Mouse (Mus musculus): ENCODE results near the gene Bhlhe40. TPM values are rescaled to one million over a fixed set of nuclear protein-coding genes. Genes with fewer than 3 reads are reported as not detected.

The Bhlhe40 gene
- polyA plus RNA-seq, 1 experiment from 2014 or later, result 4.4 TPM

DNA sequence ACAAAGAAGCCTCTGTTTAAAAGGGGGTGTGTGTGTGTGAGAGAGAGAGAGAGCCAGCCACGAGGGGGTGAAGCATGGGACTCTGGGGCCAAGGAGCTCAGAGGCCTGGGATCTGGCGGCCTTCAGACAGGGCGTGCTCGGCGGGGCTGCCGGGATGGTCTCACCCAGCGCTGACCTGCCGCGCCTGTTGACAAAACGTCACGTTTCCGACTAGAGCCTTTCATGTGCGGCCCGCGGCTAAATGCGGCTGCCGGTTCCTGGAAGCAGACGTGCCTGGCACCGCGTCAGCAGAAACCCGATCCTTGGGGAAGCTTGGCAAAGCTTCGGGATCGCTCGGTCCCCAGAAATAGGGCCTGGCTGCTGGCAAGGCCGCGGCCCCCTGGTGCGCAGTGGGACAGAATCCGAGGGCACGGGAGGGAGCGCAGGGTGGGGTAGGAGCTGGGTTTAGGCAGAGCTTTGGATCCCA lies 7.9 kb downstream of the Bhlhe40 start:
- WGBS, result under 1% methylated on average over 30 of the region's 30 CpGs
- Histone ChIP-seq H3K27me3 (ENCODE audit: control insufficient read depth, insufficient read depth, low read length) (no peaks in the 10 kb centered on the region), H3K4me1 (ENCODE audit: control insufficient read depth, insufficient read depth, low read length) (peaks cover 12% of the 10 kb centered on the region), H3K4me3 (ENCODE audit: low read depth, low read length) (peak overlapping the region; percentile 14), H3K36me3 (ENCODE audit: control insufficient read depth, insufficient read depth, low read length) (no peaks in the 10 kb centered on the region), H3K9me3 (ENCODE audit: control insufficient read depth, low read length) (no peaks in the 10 kb centered on the region), H3K27ac (ENCODE audit: low read depth, low read length) (peak overlapping the region; percentile 69), H3K9ac (replicated peaks; ENCODE audit: low read depth, low read length) (peak overlapping the region; percentile 68), H3K4me2 (ENCODE audit: low read depth, low read length) (peak overlapping the region; percentile 48)
- ATAC-seq (ENCODE audit: low read depth), result peak; percentile 87

DNA sequence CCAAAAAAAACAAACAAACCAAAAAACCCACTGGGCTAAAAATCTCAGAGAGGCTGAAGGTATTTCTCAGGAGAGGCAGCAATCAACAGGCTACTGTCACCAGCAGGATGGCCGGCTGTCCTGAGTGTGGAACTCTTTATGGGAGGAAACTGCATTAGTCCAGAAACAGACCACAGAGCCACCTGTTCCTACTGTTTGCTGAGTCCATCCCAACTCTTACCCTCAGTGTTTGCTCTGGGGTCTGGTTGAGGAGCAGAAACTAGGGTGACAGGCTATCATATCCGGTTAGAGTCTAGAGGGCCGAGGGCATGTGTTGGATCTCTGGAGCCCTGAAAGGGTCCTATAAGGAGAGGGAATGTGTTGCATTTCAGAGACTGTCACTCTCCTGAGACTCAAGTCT lies 9.8 kb downstream of the Bhlhe40 start:
- Histone ChIP-seq H3K27me3 (ENCODE audit: control insufficient read depth, insufficient read depth, low read length) (no peaks in the 10 kb centered on the region), H3K4me3 (ENCODE audit: low read depth, low read length) (no peak overlapping the region), H3K4me1 (ENCODE audit: control insufficient read depth, insufficient read depth, low read length) (peaks cover 12% of the 10 kb centered on the region), H3K9me3 (ENCODE audit: control insufficient read depth, low read length) (no peaks in the 10 kb centered on the region), H3K4me2 (ENCODE audit: low read depth, low read length) (no peak overlapping the region), H3K27ac (ENCODE audit: low read depth, low read length) (no peak overlapping the region), H3K36me3 (ENCODE audit: control insufficient read depth, insufficient read depth, low read length) (no peaks in the 10 kb centered on the region), H3K9ac (replicated peaks; ENCODE audit: low read depth, low read length) (no peak overlapping the region)
- ATAC-seq (ENCODE audit: low read depth), result no peak
- WGBS, result 83% methylated on average over 3 of the region's 3 CpGs

DNA sequence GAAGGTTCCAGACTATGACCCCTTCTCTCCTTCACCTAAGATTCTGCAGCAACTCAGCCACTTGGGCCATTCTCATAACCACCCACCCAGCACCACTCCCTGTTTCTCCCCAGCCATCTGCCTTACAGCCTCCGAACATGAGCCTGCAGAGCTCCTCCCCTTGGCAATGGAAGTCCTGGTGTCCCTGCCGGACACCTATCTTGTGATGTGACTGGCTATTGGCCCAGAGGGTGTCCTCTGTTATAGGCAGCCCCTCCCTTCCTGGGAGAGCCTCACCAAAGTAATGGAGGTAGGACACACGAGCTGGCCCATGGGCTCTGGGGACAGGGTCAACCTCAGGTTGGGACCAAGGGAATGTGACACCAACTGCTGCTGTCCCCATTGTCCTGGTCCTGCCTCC lies 10.4 kb downstream of the Bhlhe40 start:
- H3K27me3 ChIP-seq (ENCODE audit: control insufficient read depth, insufficient read depth, low read length), result no peaks in the 10 kb centered on the region
- no peaks in the 10 kb centered on the region for H3K36me3 ChIP-seq (ENCODE audit: control insufficient read depth, insufficient read depth, low read length)
- H3K9ac ChIP-seq (replicated peaks; ENCODE audit: low read depth, low read length), result no peak overlapping the region
- no peak overlapping the region for H3K4me3 ChIP-seq (ENCODE audit: low read depth, low read length)
- H3K9me3 ChIP-seq (ENCODE audit: control insufficient read depth, low read length), result no peaks in the 10 kb centered on the region
- peaks cover 12% of the 10 kb centered on the region for H3K4me1 ChIP-seq (ENCODE audit: control insufficient read depth, insufficient read depth, low read length)
- 72% methylated on average over 3 of the region's 3 CpGs for WGBS
- H3K27ac ChIP-seq (ENCODE audit: low read depth, low read length), result no peak overlapping the region
- ATAC-seq (ENCODE audit: low read depth), result no peak
- no peak overlapping the region for H3K4me2 ChIP-seq (ENCODE audit: low read depth, low read length)

DNA sequence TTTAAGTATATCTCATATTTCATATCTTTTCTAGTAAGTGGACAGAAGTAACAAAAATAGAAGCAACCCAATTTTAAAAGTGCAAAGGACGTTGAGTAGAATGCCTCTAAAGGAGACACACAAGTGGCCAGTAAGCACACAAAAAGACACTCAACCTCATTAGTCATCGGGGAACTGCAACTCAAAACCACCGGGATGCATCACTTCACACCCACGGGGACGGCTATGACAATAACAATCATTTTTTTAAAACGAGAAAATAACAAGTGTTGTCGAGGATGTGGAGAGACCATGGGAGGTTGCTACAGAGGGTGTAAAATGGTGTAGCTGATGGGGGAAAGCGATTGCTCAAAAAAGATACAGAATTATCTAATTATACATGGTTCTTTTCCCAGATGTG lies 11.7 kb downstream of the Bhlhe40 start:
- no peaks in the 10 kb centered on the region for H3K27me3 ChIP-seq (ENCODE audit: control insufficient read depth, insufficient read depth, low read length)
- WGBS, result 79% methylated on average over 8 of the region's 8 CpGs
- H3K9me3 ChIP-seq (ENCODE audit: control insufficient read depth, low read length), result no peaks in the 10 kb centered on the region
- no peak for ATAC-seq (ENCODE audit: low read depth)
- H3K9ac ChIP-seq (replicated peaks; ENCODE audit: low read depth, low read length), result no peak overlapping the region
- H3K36me3 ChIP-seq (ENCODE audit: control insufficient read depth, insufficient read depth, low read length), result no peaks in the 10 kb centered on the region
- H3K4me2 ChIP-seq (ENCODE audit: low read depth, low read length), result no peak overlapping the region
- H3K27ac ChIP-seq (ENCODE audit: low read depth, low read length), result no peak overlapping the region
- H3K4me1 ChIP-seq (ENCODE audit: control insufficient read depth, insufficient read depth, low read length), result peaks cover 12% of the 10 kb centered on the region
- H3K4me3 ChIP-seq (ENCODE audit: low read depth, low read length), result no peak overlapping the region

DNA sequence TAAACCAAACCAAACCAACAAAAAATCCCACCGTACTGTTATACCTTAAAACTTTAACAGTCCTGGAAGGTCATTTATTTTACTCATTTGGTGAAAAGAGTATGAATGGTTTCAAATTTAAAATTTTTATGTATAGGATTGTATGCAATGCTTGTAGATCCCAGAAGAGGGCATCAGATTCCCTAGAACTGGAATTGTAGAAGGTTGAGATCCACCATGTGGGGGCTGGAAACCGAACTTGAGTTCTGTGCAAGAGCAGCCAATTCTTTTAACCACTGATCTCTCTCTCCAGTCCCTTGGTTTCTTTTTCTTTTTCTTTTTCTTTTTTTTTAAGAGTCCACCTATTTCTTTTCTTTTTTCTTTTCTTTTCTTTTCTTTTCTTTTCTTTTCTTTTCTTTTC lies 13.8 kb downstream of the Bhlhe40 start:
- Histone ChIP-seq H3K9ac (replicated peaks; ENCODE audit: low read depth, low read length) (no peak overlapping the region), H3K36me3 (ENCODE audit: control insufficient read depth, insufficient read depth, low read length) (no peaks in the 10 kb centered on the region), H3K4me3 (ENCODE audit: low read depth, low read length) (no peak overlapping the region), H3K27ac (ENCODE audit: low read depth, low read length) (no peak overlapping the region), H3K4me2 (ENCODE audit: low read depth, low read length) (no peak overlapping the region), H3K9me3 (ENCODE audit: control insufficient read depth, low read length) (no peaks in the 10 kb centered on the region), H3K27me3 (ENCODE audit: control insufficient read depth, insufficient read depth, low read length) (no peaks in the 10 kb centered on the region), H3K4me1 (ENCODE audit: control insufficient read depth, insufficient read depth, low read length) (no peaks in the 10 kb centered on the region)
- no peak for ATAC-seq (ENCODE audit: low read depth)
- 87% methylated on average over 2 of the region's 2 CpGs for WGBS

DNA sequence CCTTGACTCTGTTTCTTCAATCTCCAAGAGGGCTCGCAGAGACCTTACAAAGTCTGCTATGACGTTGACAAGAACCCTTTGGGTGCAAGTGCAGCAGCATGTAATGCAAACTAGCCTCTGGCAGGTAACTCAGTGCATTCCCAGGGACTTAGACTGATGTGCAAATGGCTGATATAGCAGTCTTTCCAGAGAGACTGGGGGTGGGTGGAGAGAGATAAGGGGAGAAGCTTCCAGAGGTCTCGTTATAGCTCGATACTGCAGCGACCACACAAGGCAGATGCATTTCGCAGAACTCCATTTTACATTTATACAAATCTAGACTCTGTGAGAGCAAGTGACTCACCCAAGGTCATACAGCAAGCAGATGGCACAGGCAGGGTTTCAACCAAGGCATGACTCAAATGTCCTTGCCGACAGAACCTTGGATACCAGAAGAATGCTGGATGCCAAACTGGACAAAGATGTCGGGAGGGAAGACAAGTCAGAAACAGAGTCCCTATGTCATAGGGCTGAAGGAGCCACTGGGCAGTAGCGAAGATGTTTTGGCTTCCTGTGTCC lies 16.4 kb downstream of the Bhlhe40 start:
- no peak for ATAC-seq (ENCODE audit: low read depth)
- Histone ChIP-seq H3K36me3 (ENCODE audit: control insufficient read depth, insufficient read depth, low read length) (no peaks in the 10 kb centered on the region), H3K27me3 (ENCODE audit: control insufficient read depth, insufficient read depth, low read length) (no peaks in the 10 kb centered on the region), H3K9ac (replicated peaks; ENCODE audit: low read depth, low read length) (no peak overlapping the region), H3K9me3 (ENCODE audit: control insufficient read depth, low read length) (no peaks in the 10 kb centered on the region), H3K4me1 (ENCODE audit: control insufficient read depth, insufficient read depth, low read length) (no peaks in the 10 kb centered on the region), H3K27ac (ENCODE audit: low read depth, low read length) (no peak overlapping the region), H3K4me2 (ENCODE audit: low read depth, low read length) (no peak overlapping the region), H3K4me3 (ENCODE audit: low read depth, low read length) (no peak overlapping the region)
- WGBS, result 92% methylated on average over 9 of the region's 9 CpGs

DNA sequence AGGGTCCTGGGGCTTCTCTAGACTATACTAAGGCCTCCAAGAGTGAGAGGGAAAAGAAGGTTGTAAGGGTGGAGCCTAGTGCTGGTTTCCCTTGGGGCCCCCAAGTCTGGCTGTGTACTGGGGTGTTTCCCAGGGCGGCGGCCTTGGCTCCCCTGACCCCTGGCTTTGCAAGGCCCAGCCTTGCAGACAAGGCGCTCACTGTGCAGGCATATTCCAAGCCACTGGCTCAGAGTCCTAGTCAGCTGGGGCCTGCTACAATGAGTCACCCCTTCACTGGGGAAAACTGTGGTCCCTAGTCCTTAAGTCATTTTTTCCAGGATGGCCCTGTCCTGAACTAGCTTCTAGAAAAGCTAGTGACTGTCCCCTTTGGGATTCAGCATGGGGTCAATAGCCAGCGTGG lies 17.3 kb downstream of the Bhlhe40 start:
- H3K9ac ChIP-seq (replicated peaks; ENCODE audit: low read depth, low read length), result no peak overlapping the region
- no peak for ATAC-seq (ENCODE audit: low read depth)
- H3K4me3 ChIP-seq (ENCODE audit: low read depth, low read length), result no peak overlapping the region
- 85% methylated on average over 4 of the region's 4 CpGs for WGBS
- H3K4me1 ChIP-seq (ENCODE audit: control insufficient read depth, insufficient read depth, low read length), result no peaks in the 10 kb centered on the region
- no peaks in the 10 kb centered on the region for H3K27me3 ChIP-seq (ENCODE audit: control insufficient read depth, insufficient read depth, low read length)
- no peaks in the 10 kb centered on the region for H3K9me3 ChIP-seq (ENCODE audit: control insufficient read depth, low read length)
- no peak overlapping the region for H3K27ac ChIP-seq (ENCODE audit: low read depth, low read length)
- H3K4me2 ChIP-seq (ENCODE audit: low read depth, low read length), result no peak overlapping the region
- no peaks in the 10 kb centered on the region for H3K36me3 ChIP-seq (ENCODE audit: control insufficient read depth, insufficient read depth, low read length)

DNA sequence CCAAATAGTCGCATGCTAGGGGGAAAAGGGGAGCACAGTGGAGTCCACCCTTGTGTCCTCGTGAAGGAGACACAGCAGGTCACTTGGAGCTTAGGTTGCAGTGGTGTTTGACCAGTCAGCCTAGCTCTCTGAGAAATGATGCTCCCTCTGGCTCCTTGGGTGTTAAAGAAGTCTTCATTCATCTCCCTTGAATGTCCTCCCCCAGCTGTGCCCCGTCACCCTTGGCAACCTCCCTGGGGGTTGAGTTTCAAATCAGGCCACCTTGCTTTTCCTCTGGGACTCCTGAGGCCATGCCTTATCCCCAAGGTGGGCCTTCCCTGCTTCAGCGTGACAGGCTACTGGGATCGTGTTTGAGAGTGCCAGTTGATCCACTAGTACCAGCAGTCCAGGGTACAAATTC lies 17.8 kb downstream of the Bhlhe40 start:
- Histone ChIP-seq H3K4me3 (ENCODE audit: low read depth, low read length) (no peak overlapping the region), H3K4me1 (ENCODE audit: control insufficient read depth, insufficient read depth, low read length) (no peaks in the 10 kb centered on the region), H3K27me3 (ENCODE audit: control insufficient read depth, insufficient read depth, low read length) (no peaks in the 10 kb centered on the region), H3K9me3 (ENCODE audit: control insufficient read depth, low read length) (no peaks in the 10 kb centered on the region), H3K4me2 (ENCODE audit: low read depth, low read length) (no peak overlapping the region), H3K9ac (replicated peaks; ENCODE audit: low read depth, low read length) (no peak overlapping the region), H3K36me3 (ENCODE audit: control insufficient read depth, insufficient read depth, low read length) (no peaks in the 10 kb centered on the region), H3K27ac (ENCODE audit: low read depth, low read length) (no peak overlapping the region)
- no peak for ATAC-seq (ENCODE audit: low read depth)
- 73% methylated on average over 5 of the region's 5 CpGs for WGBS

DNA sequence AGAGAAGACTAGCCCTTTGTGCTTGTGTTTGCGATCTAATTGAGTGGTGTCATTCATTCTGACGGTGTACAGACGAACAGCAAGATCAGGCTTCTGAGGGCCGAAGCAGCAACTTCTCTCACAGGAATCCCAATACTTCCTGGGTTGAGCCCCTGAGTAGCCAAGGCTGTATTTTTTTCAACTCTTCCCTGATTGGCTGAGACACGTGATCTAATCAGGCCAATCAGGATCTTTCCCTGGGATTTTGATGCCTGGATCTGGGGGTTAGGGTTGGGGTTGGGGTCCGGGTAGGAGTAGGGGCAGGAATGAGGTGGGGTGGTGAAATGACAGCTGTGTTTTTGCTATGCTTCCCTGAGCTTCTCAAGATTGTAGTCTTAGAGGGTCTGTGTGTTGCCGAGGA lies 20.1 kb downstream of the Bhlhe40 start:
- Histone ChIP-seq H3K4me1 (ENCODE audit: control insufficient read depth, insufficient read depth, low read length) (no peaks in the 10 kb centered on the region), H3K4me2 (ENCODE audit: low read depth, low read length) (no peak overlapping the region), H3K9ac (replicated peaks; ENCODE audit: low read depth, low read length) (no peak overlapping the region), H3K4me3 (ENCODE audit: low read depth, low read length) (no peak overlapping the region), H3K9me3 (ENCODE audit: control insufficient read depth, low read length) (no peaks in the 10 kb centered on the region), H3K36me3 (ENCODE audit: control insufficient read depth, insufficient read depth, low read length) (no peaks in the 10 kb centered on the region), H3K27me3 (ENCODE audit: control insufficient read depth, insufficient read depth, low read length) (no peaks in the 10 kb centered on the region), H3K27ac (ENCODE audit: low read depth, low read length) (no peak overlapping the region)
- ATAC-seq (ENCODE audit: low read depth), result no peak
- WGBS, result 86% methylated on average over 7 of the region's 7 CpGs

Measured in neural tube, embryonic 14.5 days (tissue).